Mouse (Mus musculus): ENCODE measurements around the gene Hspa5.
A peak's percentile ranks its signal among the peaks of the same experiment; 100 is the strongest.
"Not testable (repeated sequence)": the region's sequence is repeated elsewhere in the genome, so short reads cannot be mapped to it uniquely, and the experiment has no call there.

Gene Hspa5

DNA sequence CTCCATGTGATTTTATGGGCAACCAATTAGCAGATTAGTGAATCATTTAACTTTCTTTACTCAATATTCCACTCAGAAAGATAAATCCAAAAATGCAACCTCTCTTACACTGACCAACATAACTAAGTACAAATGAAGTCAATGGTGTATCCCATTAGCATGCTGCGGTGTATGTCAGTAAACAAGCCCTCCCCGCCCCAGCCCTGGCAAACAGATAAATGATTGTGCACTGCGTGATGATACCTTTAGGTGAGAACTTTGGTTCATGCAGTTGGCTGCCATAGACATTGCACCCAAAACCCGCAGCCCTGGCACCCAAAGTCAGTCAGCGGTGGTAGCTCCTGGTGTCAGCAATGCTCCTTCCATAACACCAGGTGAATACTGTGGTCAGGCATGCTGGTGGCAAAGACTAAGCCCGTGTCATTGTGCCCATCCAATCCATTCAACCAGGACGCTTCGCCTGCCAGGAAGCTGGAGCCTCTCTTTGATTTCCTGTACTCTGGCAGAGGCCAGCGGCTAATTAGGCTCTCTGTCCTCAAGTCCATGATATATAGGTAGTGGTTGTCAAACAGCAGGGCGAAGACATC is 33.7 kb downstream of the Hspa5 start:
- DNase-seq (ENCODE audit: low spot score in 2 of 2), result no peak

DNA sequence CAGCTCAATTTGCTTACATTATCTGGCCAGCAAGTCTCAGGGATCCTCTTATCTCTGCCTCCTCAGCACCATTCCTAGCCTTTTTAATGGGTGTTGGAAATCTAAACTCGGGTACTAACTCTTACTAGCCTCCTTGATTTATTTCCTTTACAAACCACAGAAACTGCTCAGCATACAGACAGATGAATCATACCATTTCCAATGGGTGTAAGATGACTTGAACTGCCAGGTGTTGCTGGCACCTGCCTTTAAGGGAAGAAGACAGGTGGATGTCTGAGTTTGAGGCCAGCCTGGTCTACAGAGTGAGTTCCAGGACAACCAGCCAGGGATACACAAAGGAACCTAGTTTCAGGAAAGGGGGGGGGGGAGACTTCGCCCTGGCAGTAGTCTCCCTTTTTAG is 36.3 kb downstream of the Hspa5 start:
- no peak for DNase-seq (ENCODE audit: low spot score in 2 of 2)

DNA sequence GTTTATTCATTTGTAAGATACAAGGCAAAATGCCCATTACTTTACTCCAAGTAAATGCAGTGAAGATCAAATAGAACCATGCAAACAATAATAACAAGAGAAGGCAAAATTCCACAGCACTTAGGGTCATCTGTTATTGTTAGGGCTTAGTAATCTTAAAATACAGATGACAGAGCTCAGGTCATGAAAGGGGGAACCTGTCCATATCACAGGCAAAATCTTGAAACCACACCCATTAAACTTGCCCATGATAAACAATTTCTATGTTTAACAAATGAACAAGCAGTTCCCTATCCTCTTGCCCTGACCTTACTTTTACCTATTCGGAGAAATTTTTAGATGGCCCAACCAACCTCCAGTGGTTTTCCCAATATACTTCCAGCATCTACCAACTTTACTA is 37.8 kb downstream of the Hspa5 start:
- DNase-seq (ENCODE audit: low spot score in 2 of 2), result no peak

- no peak for DNase-seq (ENCODE audit: low spot score in 2 of 2)
These were observed 39.0 kb downstream of the Hspa5 start for GRCm38 (mm10) chr2:34810775-34811174.

DNA sequence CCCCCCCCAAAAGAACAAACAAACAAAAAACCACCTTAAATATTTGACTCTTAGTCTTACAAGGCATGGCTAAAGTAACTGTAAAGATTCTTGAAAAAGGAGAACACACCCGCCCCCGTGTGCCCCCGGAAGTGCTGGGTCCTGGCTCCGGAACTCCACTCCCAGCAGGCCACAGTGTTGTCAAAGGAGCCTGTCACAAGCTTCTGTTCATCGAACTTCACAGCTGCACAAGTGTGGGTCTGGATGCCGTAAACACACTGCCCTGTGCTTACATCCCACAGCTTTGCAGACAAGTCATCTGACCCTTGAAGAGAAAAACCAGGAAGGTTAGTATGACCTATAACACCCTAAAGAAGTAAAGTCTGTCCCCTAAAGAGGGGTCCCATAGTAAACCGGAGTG is 40.9 kb downstream of the Hspa5 start:
- no peak for DNase-seq (ENCODE audit: low spot score in 2 of 2)

DNA sequence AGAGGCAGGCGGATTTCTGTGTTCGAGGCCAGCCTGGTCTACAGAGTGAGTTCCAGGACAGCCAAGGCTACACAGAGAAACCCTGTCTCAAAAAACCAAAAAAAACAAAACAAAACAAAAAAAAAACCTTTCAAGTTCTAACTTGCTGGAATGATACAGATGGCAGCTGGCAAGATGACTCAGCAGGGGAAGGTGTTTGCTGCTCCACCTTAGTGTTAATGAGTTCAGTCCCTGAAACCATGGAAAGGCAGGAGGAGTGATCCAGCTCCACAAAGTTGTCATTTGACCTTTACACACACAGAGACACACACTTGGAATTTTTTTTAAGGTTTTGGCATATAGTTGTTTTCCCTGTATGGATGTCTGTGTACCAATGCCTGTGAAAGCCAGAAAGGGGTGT is 44.1 kb downstream of the Hspa5 start:
- DNase-seq (ENCODE audit: low spot score in 2 of 2), result not testable (repeated sequence)

GRCm38 (mm10) chr2:34818492-34818891 is 46.7 kb downstream of the Hspa5 start:
- no peak for DNase-seq (ENCODE audit: low spot score in 2 of 2)

GRCm38 (mm10) chr2:34825827-34826459 is 54.2 kb downstream of the Hspa5 start, which contains the start of gene Fbxw2:
Gene Fbxw2 (minus strand): TSS chr2:34826311.
- DNase-seq (ENCODE audit: low spot score in 2 of 2), result peak; percentile 95 to 96

GRCm38 (mm10) chr2:34826460-34827231 is 54.9 kb downstream of the Hspa5 start:
- DNase-seq (ENCODE audit: low spot score in 2 of 2), result no peak
